Mouse (Mus musculus) stomach, embryonic 16.5 days (tissue): ENCODE measurements at regions not wholly inside any gene's neighbourhood (a gene's known extent, or its start where the extent isn't known, plus 50 kb on each side); places are given as distances from the start of the nearest gene placed in this dataset.

Source experiments
- ATAC-seq: fragments of 200-750 bp; cut with Nextera tagmentation; 2 replicates; pipeline ENCODE4 v1.8.0; 2017; ENCODE audit warnings: moderate number of reproducible peaks, moderate TSS enrichment; ENCODE audit not compliant: insufficient read depth, low FRiP score
- H3K27ac ChIP-seq: fragments of 300-500 bp; sonication (generic); 2 replicates; pipeline ENCODE4 v1.5.1; 2014; ENCODE audit warnings: low read length
- H3K27me3 ChIP-seq: fragments of 300-500 bp; sonication (generic); 2 replicates; pipeline ENCODE4 v1.6.1; 2014; ENCODE audit warnings: low read length, control low read depth, mixed read lengths; ENCODE audit not compliant: control insufficient read depth, insufficient read depth
- H3K36me3 ChIP-seq: fragments of 300-500 bp; sonication (generic); 2 replicates; pipeline ENCODE4 v1.6.1; 2014; ENCODE audit warnings: low read length; ENCODE audit not compliant: control insufficient read depth, insufficient read depth
- H3K4me1 ChIP-seq: fragments of 300-500 bp; sonication (generic); 2 replicates; pipeline ENCODE4 v1.6.1; 2014; ENCODE audit warnings: low read length, control low read depth, mixed read lengths; ENCODE audit not compliant: control insufficient read depth, insufficient read depth
- H3K4me2 ChIP-seq: fragments of 300-500 bp; sonication (generic); 2 replicates; pipeline ENCODE4 v1.6.1; 2014; ENCODE audit warnings: low read depth, low read length, mixed read lengths
- H3K4me3 ChIP-seq: fragments of 300-500 bp; sonication (generic); replicated peaks from 2 replicates; pipeline ENCODE4 v1.5.1; 2014; ENCODE audit warnings: mild to moderate bottlenecking, low read length
- H3K9ac ChIP-seq: fragments of 300-500 bp; sonication (generic); 2 replicates; pipeline ENCODE4 v1.6.1; 2014; ENCODE audit warnings: low read length
- H3K9me3 ChIP-seq: fragments of 300-500 bp; sonication (generic); replicated peaks from 2 replicates; pipeline ENCODE4 v1.6.1; 2016; ENCODE audit warnings: low read length, control low read depth; ENCODE audit not compliant: control insufficient read depth
- WGBS: fragments of 180-500 bp; shearing (Covaris S2); extraction: QIAGEN DNeasy Blood & Tissue Kit; methylation state at CpG from one replicate; pipeline ENCODE4 v1.1.7; 2014; 5-methylcytosine and 5-hydroxymethylcytosine counted together

GRCm38 (mm10) chr13:94687295-94687694 lies 101.4 kb upstream of the Tbca start:
- no peaks in the 10 kb centered on the region for H3K4me1 ChIP-seq
- no peak overlapping the region for H3K4me2 ChIP-seq
- H3K36me3 ChIP-seq, result no peaks in the 10 kb centered on the region
- H3K9ac ChIP-seq, result no peak overlapping the region
- no peak for ATAC-seq
- no peaks in the 10 kb centered on the region for H3K9me3 ChIP-seq
- 72% methylated on average over 5 of the region's 5 CpGs for WGBS
- no peaks in the 10 kb centered on the region for H3K27me3 ChIP-seq
- no peak overlapping the region for H3K4me3 ChIP-seq
- no peak overlapping the region for H3K27ac ChIP-seq

- H3K9ac ChIP-seq, result no peak overlapping the region
- no peaks in the 10 kb centered on the region for H3K36me3 ChIP-seq
- H3K4me1 ChIP-seq, result peaks cover 18% of the 10 kb centered on the region
- peaks cover 83% of the 10 kb centered on the region for H3K27me3 ChIP-seq
- no peak overlapping the region for H3K27ac ChIP-seq
- no peak overlapping the region for H3K4me2 ChIP-seq
- 9% methylated on average over 7 of the region's 7 CpGs for WGBS
- H3K4me3 ChIP-seq, result no peak overlapping the region
- H3K9me3 ChIP-seq, result no peaks in the 10 kb centered on the region
- ATAC-seq, result no peak
These were observed 82.1 kb upstream of the Tbca start for GRCm38 (mm10) chr13:94706641-94707053.

GRCm38 (mm10) chr13:94707371-94708280 lies 81.1 kb upstream of the Tbca start:
- H3K4me1 ChIP-seq, result peaks cover 18% of the 10 kb centered on the region
- no peak for ATAC-seq
- no peak overlapping the region for H3K4me3 ChIP-seq
- H3K9ac ChIP-seq, result no peak overlapping the region
- H3K4me2 ChIP-seq, result no peak overlapping the region
- peaks cover 84% of the 10 kb centered on the region for H3K27me3 ChIP-seq
- no peaks in the 10 kb centered on the region for H3K36me3 ChIP-seq
- no peak overlapping the region for H3K27ac ChIP-seq
- H3K9me3 ChIP-seq, result no peaks in the 10 kb centered on the region
- 4% methylated on average over 32 of the region's 32 CpGs for WGBS

DNA sequence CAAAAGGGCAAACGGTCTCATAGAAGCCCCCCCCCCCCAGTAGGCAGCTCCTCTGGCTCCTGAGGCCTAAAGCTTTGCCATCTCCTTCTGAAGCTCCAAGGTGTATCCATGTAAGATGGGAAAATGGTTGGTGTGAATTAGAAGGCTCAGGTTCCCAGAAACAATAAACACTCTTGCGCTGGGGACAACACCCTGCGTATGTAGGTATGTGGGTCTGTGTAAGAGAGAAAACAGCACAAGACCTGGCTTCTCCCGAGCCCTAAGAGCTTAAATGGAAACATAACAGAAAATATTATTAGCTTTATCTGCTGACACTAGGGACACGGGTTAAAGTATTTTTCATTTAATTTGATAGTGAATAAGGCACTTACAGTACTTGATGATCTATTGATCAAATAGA lies 79.9 kb upstream of the Tbca start:
- no peak for ATAC-seq
- H3K27me3 ChIP-seq, result peaks cover 78% of the 10 kb centered on the region

DNA sequence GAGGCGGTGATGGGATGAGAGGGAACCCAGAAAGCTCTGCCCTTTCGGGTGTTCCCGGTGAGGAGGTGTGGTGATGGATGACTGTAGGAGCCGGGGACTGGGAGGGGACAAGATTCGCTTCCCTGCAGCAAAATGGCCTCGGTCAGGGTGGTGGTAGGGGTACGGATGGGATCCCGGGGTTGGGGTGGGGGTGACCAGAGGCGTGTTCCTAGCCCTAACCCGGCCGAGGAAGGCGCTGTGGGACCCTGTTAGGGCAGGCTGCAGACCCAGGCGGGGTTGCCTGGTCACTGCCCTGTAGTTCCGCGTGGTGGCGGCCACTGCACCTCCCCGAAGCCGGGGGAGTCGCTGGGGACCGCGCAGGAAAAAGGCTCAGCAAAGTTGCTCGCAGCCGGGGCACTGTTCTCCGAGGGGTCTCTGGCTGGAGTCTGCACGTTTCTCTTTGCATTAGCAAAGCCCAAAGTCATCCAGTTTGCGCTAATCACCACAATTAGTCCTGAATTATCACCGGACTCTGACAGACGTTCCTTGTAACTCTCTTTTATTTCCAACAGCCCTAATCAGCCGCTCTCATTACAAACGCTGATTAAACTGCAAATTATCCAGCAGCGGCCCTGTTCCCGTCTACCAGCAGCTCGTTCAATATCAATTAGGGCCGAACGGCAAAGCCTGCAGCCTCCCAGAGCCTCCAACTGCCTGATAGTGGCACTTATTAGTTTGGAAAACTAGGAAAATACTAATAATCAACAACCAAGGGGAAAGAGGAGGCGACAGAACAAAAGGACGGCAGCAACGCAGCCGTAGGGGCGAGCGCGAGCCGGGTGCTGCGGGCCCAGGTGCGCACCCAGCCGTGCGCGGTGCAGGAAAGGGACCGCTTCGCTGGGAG lies 78.8 kb upstream of the Tbca start:
- Histone ChIP-seq H3K4me1 (peaks cover 13% of the 10 kb centered on the region; the same call in 1 of the 2 replicates), H3K4me3 (peak overlapping the region; percentile 35), H3K9ac (no peak overlapping the region), H3K4me2 (peak overlapping the region; percentile 62), H3K36me3 (no peaks in the 10 kb centered on the region), H3K27ac (no peak overlapping the region), H3K9me3 (no peaks in the 10 kb centered on the region), H3K27me3 (peaks cover 77% of the 10 kb centered on the region)
- ATAC-seq, result peak; percentile 58
- 1% methylated on average over 50 of the region's 50 CpGs for WGBS

More for the DNA sequence above, 79.9 kb upstream of the Tbca start:
- WGBS, result 25% methylated on average over 5 of the region's 5 CpGs
- H3K9ac ChIP-seq, result no peak overlapping the region
- H3K36me3 ChIP-seq, result no peaks in the 10 kb centered on the region
- H3K9me3 ChIP-seq, result no peaks in the 10 kb centered on the region
- no peak overlapping the region for H3K4me2 ChIP-seq
- H3K27ac ChIP-seq, result no peak overlapping the region
- H3K4me3 ChIP-seq, result no peak overlapping the region
- peaks cover 13% of the 10 kb centered on the region; the same call in 1 of the 2 replicates for H3K4me1 ChIP-seq

GRCm38 (mm10) chr13:94710574-94711172 lies 78.0 kb upstream of the Tbca start:
- ATAC-seq, result no peak
- Histone ChIP-seq H3K27ac (no peak overlapping the region), H3K4me3 (peak overlapping the region; percentile 35), H3K36me3 (no peaks in the 10 kb centered on the region), H3K4me2 (peak overlapping the region; percentile 62), H3K9me3 (no peaks in the 10 kb centered on the region), H3K4me1 (peaks cover 13% of the 10 kb centered on the region; the same call in 1 of the 2 replicates), H3K27me3 (peaks cover 69% of the 10 kb centered on the region), H3K9ac (no peak overlapping the region)
- 3% methylated on average over 26 of the region's 26 CpGs for WGBS

DNA sequence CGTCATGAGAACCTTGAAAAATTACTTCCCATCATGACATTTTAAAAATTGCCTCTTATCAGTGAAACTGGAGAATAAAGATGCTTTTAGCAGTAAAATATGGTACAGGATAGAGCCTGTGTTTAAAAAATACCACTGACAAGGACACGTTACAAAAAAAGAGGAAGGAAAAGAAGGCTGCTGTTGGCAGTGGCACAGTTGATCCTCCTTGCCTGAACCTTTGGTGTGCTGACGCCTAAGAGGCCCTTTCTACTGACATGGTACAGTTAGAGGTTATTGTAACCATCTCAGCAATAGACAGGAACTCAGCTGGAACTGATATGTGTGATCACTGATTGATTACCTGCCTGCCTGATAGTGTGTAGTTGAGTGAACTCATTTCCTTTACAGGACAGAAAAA lies 75.3 kb upstream of the Tbca start:
- peaks cover 13% of the 10 kb centered on the region; the same call in 1 of the 2 replicates for H3K4me1 ChIP-seq
- ATAC-seq, result no peak
- H3K9ac ChIP-seq, result no peak overlapping the region
- no peak overlapping the region for H3K4me3 ChIP-seq
- H3K36me3 ChIP-seq, result no peaks in the 10 kb centered on the region
- peaks cover 49% of the 10 kb centered on the region for H3K27me3 ChIP-seq
- H3K27ac ChIP-seq, result no peak overlapping the region
- H3K9me3 ChIP-seq, result no peaks in the 10 kb centered on the region
- H3K4me2 ChIP-seq, result no peak overlapping the region
- WGBS, result 48% methylated on average over 3 of the region's 3 CpGs

DNA sequence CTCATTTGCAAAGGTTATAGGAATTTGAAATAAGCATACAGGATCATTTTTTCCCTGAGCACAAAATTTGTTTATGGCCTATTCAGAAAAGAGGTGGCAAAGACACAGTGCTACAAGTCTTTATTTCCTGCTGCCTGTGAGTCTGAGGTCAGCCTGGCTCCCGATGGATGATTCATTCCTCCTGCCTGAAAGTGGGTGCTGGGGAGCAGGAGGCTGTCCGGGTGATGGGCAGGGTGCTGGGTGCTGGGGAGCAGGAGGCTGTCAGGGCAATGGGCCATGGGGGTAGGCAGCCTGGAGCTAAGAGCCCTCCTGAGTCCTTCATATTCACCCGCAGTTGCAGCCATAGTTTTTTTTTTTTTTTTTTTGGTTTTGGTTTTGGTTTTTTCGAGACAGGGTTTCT lies 67.1 kb upstream of the Tbca start:
- Histone ChIP-seq H3K4me3 (no peak overlapping the region), H3K27ac (no peak overlapping the region), H3K36me3 (no peaks in the 10 kb centered on the region), H3K9me3 (no peaks in the 10 kb centered on the region), H3K9ac (no peak overlapping the region), H3K4me1 (no peaks in the 10 kb centered on the region), H3K4me2 (no peak overlapping the region), H3K27me3 (no peaks in the 10 kb centered on the region)
- no peak for ATAC-seq
- whole genome bisulfite sequencing, result 71% methylated on average over 4 of the region's 4 CpGs
